Mouse (Mus musculus) MEL (cell line): ENCODE measurements around the gene Gm20441. TPM values are rescaled to one million over a fixed set of nuclear protein-coding genes. Genes with fewer than 3 reads are reported as not detected.

Source experiments
- DNase-seq: peaks from one replicate; pipeline ENCODE4 v3.0.0; 2011; ENCODE audit warnings: low read depth, low spot score
- H3K27ac ChIP-seq: 2 replicates; pipeline ENCODE4 v1.5.1; 2012; ENCODE audit warnings: low read depth, mild to moderate bottlenecking, control low read depth, low read length, moderate library complexity; ENCODE audit not compliant: control insufficient read depth
- H3K27me3 ChIP-seq, 2 experiments: fragments of 150-350 bp in 1 of 2; sonication (generic) in 1 of 2; 2 replicates each; pipeline ENCODE4 v1.6.1; 2012; ENCODE audit warnings: low read length in 2 of 2, mild to moderate bottlenecking in 2 of 2, improper control_type of control experiment in 1 of 2, moderate library complexity in 1 of 2; ENCODE audit not compliant: insufficient read depth in 2 of 2, control insufficient read depth in 1 of 2
- H3K36me3 ChIP-seq, 2 experiments: 2 replicates each; pipeline ENCODE4 v1.6.1; 2012 to 2014; ENCODE audit warnings: low read length in 2 of 2, improper control_type of control experiment in 1 of 2, inconsistent platforms in 1 of 2, mild to moderate bottlenecking in 1 of 2; ENCODE audit not compliant: insufficient read depth in 2 of 2, control insufficient read depth in 1 of 2
- H3K4me1 ChIP-seq, 2 experiments: fragments of 150-350 bp in 1 of 2; sonication (generic) in 1 of 2; 2 replicates each; pipeline ENCODE4 v1.6.1; 2012; ENCODE audit warnings: low read length in 2 of 2, improper control_type of control experiment in 1 of 2, mild to moderate bottlenecking in 1 of 2; ENCODE audit not compliant: insufficient read depth in 2 of 2, control insufficient read depth in 1 of 2
- H3K4me3 ChIP-seq, 2 experiments: fragments of 150-350 bp in 1 of 2; sonication (generic) in 1 of 2; 2 replicates each; pipeline ENCODE4 v1.5.1; 2012; ENCODE audit warnings: low read depth in 2 of 2, low read length in 2 of 2, mild to moderate bottlenecking in 2 of 2, moderate library complexity in 2 of 2, control low read depth in 1 of 2, improper control_type of control experiment in 1 of 2; ENCODE audit not compliant: control insufficient read depth in 1 of 2, insufficient read depth in 1 of 2
- H3K79me2 ChIP-seq: 2 replicates; pipeline ENCODE4 v1.6.1; 2012; ENCODE audit warnings: mild to moderate bottlenecking, low read length, moderate library complexity; ENCODE audit not compliant: control insufficient read depth, poor library complexity, insufficient read depth
- H3K9ac ChIP-seq: 2 replicates; pipeline ENCODE4 v1.6.1; 2012; ENCODE audit warnings: low read depth, mild to moderate bottlenecking, control low read depth, low read length, moderate library complexity; ENCODE audit not compliant: control insufficient read depth, poor library complexity, severe bottlenecking
- H3K9me3 ChIP-seq: fragments of 150-350 bp; sonication (generic); replicated peaks from 2 replicates; pipeline ENCODE4 v1.6.1; 2012; ENCODE audit warnings: mild to moderate bottlenecking, low read length, improper control_type of control experiment, moderate library complexity; ENCODE audit not compliant: insufficient read depth
- CHD2 ChIP-seq: IDR thresholded peaks from 2 replicates; pipeline ENCODE4 v1.6.1; 2011; ENCODE audit warnings: low read length, improper control_type of control experiment
- CTCF ChIP-seq, 3 experiments: IDR thresholded peaks in 2 of 3; conservative IDR thresholded peaks in 1 of 3; 2 replicates each; pipeline ENCODE4 v1.5.1; 2011 to 2012; ENCODE audit warnings: low read length in 3 of 3, low read depth in 2 of 3, mild to moderate bottlenecking in 2 of 3, improper control_type of control experiment in 1 of 3, inconsistent platforms in 1 of 3, mixed read lengths in 1 of 3, moderate library complexity in 1 of 3; ENCODE audit not compliant: control insufficient read depth in 1 of 3, insufficient read depth in 1 of 3, poor library complexity in 1 of 3, severe bottlenecking in 1 of 3
- E2F4 ChIP-seq: IDR thresholded peaks from 2 replicates; pipeline ENCODE4 v1.6.1; 2011; ENCODE audit warnings: low read depth, low read length, improper control_type of control experiment, borderline replicate concordance
- EP300 ChIP-seq, 2 experiments: IDR thresholded peaks; 2 replicates each; pipeline ENCODE4 v1.6.1; 2011; ENCODE audit warnings: improper control_type of control experiment in 2 of 2, low read length in 2 of 2, low read depth in 1 of 2, mild to moderate bottlenecking in 1 of 2
- ETS1 ChIP-seq: IDR thresholded peaks from 2 replicates; pipeline ENCODE4 v1.6.1; 2012; ENCODE audit warnings: low read depth, mild to moderate bottlenecking, inconsistent platforms, low read length, improper control_type of control experiment, moderate library complexity
- JUND ChIP-seq: IDR thresholded peaks from 2 replicates; pipeline ENCODE4 v1.6.1; 2011; ENCODE audit warnings: low read depth, mild to moderate bottlenecking, improper control_type of control experiment, low read length
- MAX ChIP-seq: IDR thresholded peaks from 2 replicates; pipeline ENCODE4 v1.6.1; 2011; ENCODE audit warnings: low read length, improper control_type of control experiment
- MXI1 ChIP-seq: IDR thresholded peaks from 2 replicates; pipeline ENCODE4 v1.6.1; 2011; ENCODE audit warnings: mild to moderate bottlenecking, low read depth, low read length, improper control_type of control experiment
- SIN3A ChIP-seq: IDR thresholded peaks from 2 replicates; pipeline ENCODE4 v1.6.1; 2012; ENCODE audit warnings: low read length, improper control_type of control experiment, inconsistent platforms
- SMC3 ChIP-seq: IDR thresholded peaks from 2 replicates; pipeline ENCODE4 v1.6.1; 2011; ENCODE audit warnings: low read depth, low read length, improper control_type of control experiment
- TAL1 ChIP-seq: IDR thresholded peaks from 2 replicates; pipeline ENCODE4 v1.6.1; 2012; ENCODE audit warnings: mild to moderate bottlenecking, inconsistent platforms, low read length, moderate library complexity, mixed read lengths
- TCF12 ChIP-seq: IDR thresholded peaks from 2 replicates; pipeline ENCODE4 v1.6.1; 2014; ENCODE audit warnings: low read depth, mild to moderate bottlenecking, inconsistent platforms, low read length, improper control_type of control experiment, moderate library complexity
- USF2 ChIP-seq, 2 experiments: IDR thresholded peaks; 2 replicates each; pipeline ENCODE4 v1.6.1; 2011 to 2012; ENCODE audit warnings: improper control_type of control experiment in 2 of 2, low read length in 2 of 2, borderline replicate concordance in 1 of 2, inconsistent platforms in 1 of 2, low read depth in 1 of 2, mild to moderate bottlenecking in 1 of 2; ENCODE audit not compliant: insufficient read depth in 1 of 2
- ZC3H11A ChIP-seq: IDR thresholded peaks from 2 replicates; pipeline ENCODE4 v1.6.1; 2012; ENCODE audit warnings: low read depth, mild to moderate bottlenecking, inconsistent platforms, low read length, improper control_type of control experiment
- ZNF384 ChIP-seq: IDR thresholded peaks from 2 replicates; pipeline ENCODE4 v1.6.1; 2012; ENCODE audit warnings: low read depth, mild to moderate bottlenecking, inconsistent platforms, low read length, improper control_type of control experiment
- polyA plus RNA-seq, 2 experiments: library from polyadenylated mRNA; stranded (reverse) in 1 of 2; unstranded in 1 of 2; fragments of >175 nt in 1 of 2; fragments of >200 nt in 1 of 2; gene quantifications; 2 replicates each; pipeline versions ENCODE4 v1.2.1 to v1.2.4; 2012; ENCODE audit warnings: low replicate concordance in 2 of 2, low read depth in 1 of 2; ENCODE audit not compliant: insufficient read length in 2 of 2, insufficient read depth in 1 of 2, missing spikeins in 1 of 2
- total RNA-seq: library from RNA; depleted of rRNA; stranded (reverse); fragments of 300-350 nt; gene quantifications from 2 replicates; pipeline ENCODE4 v1.2.3, GENCODE M21; 2012

Gm20441 gene
- total and polyA plus RNA-seq, 3 experiments, result not detected

DNA sequence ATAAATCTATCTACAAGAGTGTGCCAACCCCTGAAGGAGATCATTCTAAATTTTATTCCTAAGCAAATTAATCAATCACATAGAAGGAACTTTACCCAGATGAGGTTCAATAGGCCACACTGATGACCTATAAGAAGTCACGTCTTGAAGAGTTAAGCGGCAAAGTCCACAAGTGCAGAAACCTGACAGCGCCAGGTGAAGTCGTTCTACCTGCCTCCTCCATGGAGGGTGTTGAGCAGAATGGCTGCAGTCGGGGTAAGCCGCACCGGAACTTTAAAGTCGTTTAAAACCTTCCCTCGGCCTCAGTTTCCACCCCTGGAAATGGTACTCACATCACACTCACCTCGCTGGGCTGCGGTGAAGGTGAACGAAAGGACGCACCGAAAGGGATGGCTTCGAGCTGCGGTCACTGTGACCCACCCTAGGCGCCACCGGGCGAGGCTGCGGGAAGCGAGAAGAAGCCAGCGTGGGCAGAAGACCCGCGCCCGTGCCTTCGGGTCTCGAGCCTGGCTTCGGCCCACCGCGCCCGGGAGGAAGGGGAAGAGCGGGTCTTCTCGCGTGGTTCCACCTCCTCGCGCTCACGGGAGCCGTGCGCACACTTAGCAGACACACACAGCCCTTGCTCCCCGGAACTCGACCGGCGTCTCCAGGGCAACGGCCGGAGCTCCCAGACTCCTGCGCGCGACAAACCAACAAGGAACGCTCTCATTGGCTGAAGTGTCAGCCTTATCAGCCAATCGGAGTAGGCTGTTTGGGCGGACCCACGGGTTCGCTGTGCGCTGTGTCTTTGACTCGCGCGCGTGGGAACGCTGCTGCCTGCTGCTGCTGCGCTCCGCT lies 16.9 kb downstream of the Gm20441 start, which contains the start of gene Cabin1 (continued):
- no peak for TF ChIP-seq ZC3H11A
- no peak for TF ChIP-seq E2F4
- TF ChIP-seq ZNF384, result no peak
- 0 out of 2 replicates have a peak, but pooled peaks have one; percentile 10 for TF ChIP-seq ETS1
- TF ChIP-seq EP300 (IDR thresholded peaks at IDR 0.05; ENCODE audit: low read depth in 1 of 2, low read length in 2 of 2), result no peak
- no peak for TF ChIP-seq JUND
- TF ChIP-seq SIN3A, result peak; percentile 93
- TF ChIP-seq CHD2, result peak; percentile 92
- TF ChIP-seq CTCF (IDR thresholded peaks at IDR 0.05 in 2 of 3, conservative IDR thresholded peaks at IDR 0.05 in 1 of 3; ENCODE audit: control insufficient read depth in 1 of 3, insufficient read depth in 1 of 3, low read depth in 2 of 3, low read length in 3 of 3, poor library complexity in 1 of 3, severe bottlenecking in 1 of 3), result no peak
- TF ChIP-seq USF2 (IDR thresholded peaks at IDR 0.05; ENCODE audit: borderline replicate concordance in 1 of 2, insufficient read depth in 1 of 2, low read depth in 1 of 2, low read length in 2 of 2), result no peak

DNA sequence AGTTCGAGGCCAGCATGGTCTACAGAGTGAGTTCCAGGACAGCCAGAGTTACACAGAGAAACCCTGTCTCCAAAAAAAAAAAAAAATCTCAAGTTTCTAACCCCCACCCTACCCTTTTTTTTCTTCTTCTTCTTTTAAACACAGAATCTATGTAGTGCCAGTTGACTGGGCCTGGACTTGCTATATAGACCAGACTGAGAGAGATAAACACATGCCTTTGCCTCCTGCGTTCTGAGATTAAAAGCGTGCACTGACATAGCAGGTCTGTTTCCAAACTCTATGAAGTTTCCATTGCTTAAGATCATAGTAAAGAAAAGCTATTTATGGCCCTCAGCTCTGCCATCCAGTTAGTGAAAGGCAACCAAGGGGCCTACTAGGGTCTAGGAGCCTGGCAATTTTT lies 18.3 kb downstream of the Gm20441 start:
- H3K27ac ChIP-seq, result no peak overlapping the region; the same call in 1 of the 2 replicates
- H3K27me3 ChIP-seq, result no peaks in the 10 kb centered on the region
- 0 out of 2 replicates have a peak, but pooled peaks have one; percentile 33 for TF ChIP-seq MAX
- peak; percentile 34; the same call in 1 of the 2 replicates for TF ChIP-seq TCF12
- peak; percentile 46 to 62; a peak in 2 of 4 replicates for TF ChIP-seq EP300 (IDR thresholded peaks at IDR 0.05; ENCODE audit: low read depth in 1 of 2, low read length in 2 of 2)
- no peak for TF ChIP-seq SMC3
- TF ChIP-seq SIN3A, result peak; percentile 53
- TF ChIP-seq MXI1, result peak; percentile 51; the same call in 1 of the 2 replicates
- TF ChIP-seq ETS1, result peak; percentile 42; the same call in 1 of the 2 replicates
- TF ChIP-seq ZNF384, result peak; percentile 76
- TF ChIP-seq CTCF (IDR thresholded peaks at IDR 0.05 in 2 of 3, conservative IDR thresholded peaks at IDR 0.05 in 1 of 3; ENCODE audit: control insufficient read depth in 1 of 3, insufficient read depth in 1 of 3, low read depth in 2 of 3, low read length in 3 of 3, poor library complexity in 1 of 3, severe bottlenecking in 1 of 3), result no peak
- peak; percentile 76 for TF ChIP-seq TAL1
- H3K36me3 ChIP-seq, result peaks cover 5 to 20% of the 10 kb centered on the region in 2 experiments
- peaks cover 6 to 23% of the 10 kb centered on the region in 2 experiments; a peak in 3 of 4 replicates for H3K4me1 ChIP-seq
- peak overlapping the region; percentile 2 for H3K9ac ChIP-seq
- peaks cover 32% of the 10 kb centered on the region for H3K79me2 ChIP-seq
- H3K9me3 ChIP-seq, result no peaks in the 10 kb centered on the region
- no peak overlapping the region for H3K4me3 ChIP-seq
- peak; percentile 67 for DNase-seq

DNA sequence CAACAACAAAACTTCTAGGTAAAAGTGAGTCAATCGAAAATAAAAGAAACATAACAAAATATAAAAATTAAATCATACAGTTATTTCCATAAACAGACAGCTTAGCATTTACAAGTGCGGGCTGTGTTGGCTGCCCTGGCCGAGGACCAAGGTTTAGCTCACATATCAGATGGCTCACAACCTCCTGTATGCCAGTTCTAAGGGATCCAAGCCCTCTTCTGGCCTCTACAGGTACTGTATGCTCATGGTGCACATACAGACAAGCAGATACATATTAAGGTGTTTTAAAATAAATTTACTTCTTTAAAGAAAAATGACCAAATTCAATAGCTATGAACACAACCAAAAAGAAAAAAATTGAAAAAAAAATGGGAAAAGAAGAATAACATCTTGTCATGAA lies 20.4 kb downstream of the Gm20441 start:
- Histone ChIP-seq H3K36me3 (peaks cover 5 to 12% of the 10 kb centered on the region in 2 experiments), H3K9me3 (no peaks in the 10 kb centered on the region), H3K79me2 (peaks cover 32% of the 10 kb centered on the region), H3K27ac (no peak overlapping the region), H3K27me3 (no peaks in the 10 kb centered on the region), H3K9ac (no peak overlapping the region), H3K4me3 (no peak overlapping the region), H3K4me1 (peaks cover 0 to 8% of the 10 kb centered on the region in 2 experiments; a peak in 2 of 4 replicates)
- peak; percentile 38 for DNase-seq
- peak in 1 of 3 experiments; percentile 13; a peak in 1 of 6 replicates for TF ChIP-seq CTCF (IDR thresholded peaks at IDR 0.05 in 2 of 3, conservative IDR thresholded peaks at IDR 0.05 in 1 of 3; ENCODE audit: control insufficient read depth in 1 of 3, insufficient read depth in 1 of 3, low read depth in 2 of 3, low read length in 3 of 3, poor library complexity in 1 of 3, severe bottlenecking in 1 of 3)
- TF ChIP-seq JUND, result no peak
